In the genomic region with DNA sequence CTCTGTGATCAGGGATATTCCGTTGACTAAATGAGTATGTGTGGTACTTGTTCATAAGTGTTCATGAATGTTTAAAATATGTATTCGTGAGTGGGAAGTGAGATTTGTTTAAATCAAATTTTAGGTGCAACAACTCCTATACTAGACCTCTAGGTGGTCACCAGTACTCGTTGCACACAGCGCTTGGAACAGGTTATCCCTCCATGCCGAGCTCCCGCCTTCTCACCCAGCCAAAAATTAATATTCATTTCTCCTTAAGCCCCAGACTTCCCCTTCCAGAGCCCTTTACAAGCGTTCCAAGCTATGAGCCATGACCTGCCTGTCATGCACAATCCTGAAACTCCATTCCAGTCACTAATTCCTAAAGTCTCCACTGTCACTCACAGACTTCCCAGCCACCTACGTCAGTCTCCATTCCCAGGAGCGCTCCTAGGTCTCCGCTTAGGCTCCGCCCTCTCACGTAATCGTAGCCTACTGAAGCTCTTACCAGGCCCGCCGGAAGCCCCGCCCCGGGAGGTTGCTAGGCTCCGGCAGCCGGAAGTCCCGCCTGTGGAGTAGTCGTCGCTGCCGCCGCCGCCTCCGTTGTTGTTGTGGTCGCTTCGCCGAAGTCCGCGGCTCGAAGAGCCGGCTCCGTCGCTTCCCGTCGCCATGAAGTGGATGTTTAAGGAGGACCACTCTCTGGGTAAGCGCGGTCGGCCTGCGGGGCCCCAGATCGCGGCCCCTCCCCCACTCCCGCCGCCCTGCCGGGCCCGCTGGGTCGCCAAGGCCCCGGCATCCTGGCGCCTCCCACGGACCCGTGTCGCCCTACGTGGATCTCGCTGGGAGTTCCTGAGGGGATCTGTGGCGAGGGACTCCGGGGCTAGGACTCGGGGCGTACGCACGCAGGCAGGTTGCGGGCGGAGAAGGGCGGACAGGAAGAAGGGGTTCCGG, we compare ENCODE assay signal across 8 mouse cellular contexts. TPM values are rescaled to one million over a fixed set of nuclear protein-coding genes. Genes with fewer than 3 reads are reported as not detected.
A peak's percentile ranks its signal among the peaks of the same experiment; 100 is the strongest.
DNase-seq lines count a peak whose midpoint lies in the region; ATAC-seq and TF ChIP-seq lines count a peak whose summit lies in the region.

Gene Gabarapl2 (plus strand): TSS at position 533 of the 930 bp plus-strand sequence.

- TF ChIP-seq POLR2A in CH12.LX (IDR thresholded peaks at IDR 0.05; ENCODE audit: low read depth, low read length), result peak; percentile 59

- in situ Hi-C loops in CH12.LX (cut with MboI; ENCODE audit: low pct_ligation_motif_present, low pct_unique_long_range_greater_than_20kb, low sequenced_read_pairs), result no loop called here

- peak within 1 kb of the TSS; percentile 92 to 98 (median 98) for H3K4me3 ChIP-seq in CH12.LX (replicated peaks in 1 of 3; ENCODE audit: low read depth in 2 of 3, low read length in 2 of 3, poor library complexity in 1 of 3)
- H3K4me3 ChIP-seq in forebrain, embryonic 11.5 days (ENCODE audit: low read depth, low read length), result peak within 1 kb of the TSS; percentile 99
- peak within 1 kb of the TSS; percentile 99 for H3K4me3 ChIP-seq in heart, embryonic 16.5 days (ENCODE audit: low read length)
- peak within 1 kb of the TSS; percentile 97 for H3K4me3 ChIP-seq in liver, embryonic 15.5 days (replicated peaks)
- H3K4me3 ChIP-seq in neural tube, embryonic 12.5 days, result peak within 1 kb of the TSS; percentile 99

- TF ChIP-seq CTCF in CH12.LX (conservative IDR thresholded peaks at IDR 0.05 in 1 of 2, IDR thresholded peaks at IDR 0.05 in 1 of 2; ENCODE audit: low read depth in 2 of 2, low read length in 2 of 2), result no peak

- TF ChIP-seq RAD21 in CH12.LX (IDR thresholded peaks at IDR 0.05; ENCODE audit: low read depth, low read length), result no peak

- dilution Hi-C loops in CH12.LX (cut with MboI; ENCODE audit: extremely low pct_ligation_motif_present, extremely low pct_unique_long_range_greater_than_20kb, low sequenced_read_pairs), result no loop called here

- H3K4me1 ChIP-seq in CH12.LX (ENCODE audit: control insufficient read depth in 1 of 2, insufficient read depth in 2 of 2), result peaks cover 0 to 36% of the 10 kb centered on the region in 2 experiments; a peak in 2 of 4 replicates
- H3K4me1 ChIP-seq in forebrain, embryonic 11.5 days (replicated peaks; ENCODE audit: control insufficient read depth, insufficient read depth, low read length), result peaks cover 8% of the 10 kb centered on the region; the same call in 1 of the 2 replicates
- peaks cover 14% of the 10 kb centered on the region for H3K4me1 ChIP-seq in heart, embryonic 16.5 days (ENCODE audit: control insufficient read depth, insufficient read depth, low read length)
- peaks cover 31% of the 10 kb centered on the region for H3K4me1 ChIP-seq in liver, embryonic 15.5 days (replicated peaks)
- H3K4me1 ChIP-seq in neural tube, embryonic 12.5 days, result peaks cover 17% of the 10 kb centered on the region

- H3K36me3 ChIP-seq in CH12.LX (replicated peaks in 1 of 2; ENCODE audit: control insufficient read depth in 1 of 2, insufficient read depth in 1 of 2, low read length in 1 of 2), result peaks cover 16 to 28% of the 10 kb centered on the region in 2 experiments
- H3K36me3 ChIP-seq in forebrain, embryonic 11.5 days (ENCODE audit: control insufficient read depth, insufficient read depth, low read length), result peaks cover 4% of the 10 kb centered on the region; the same call in 1 of the 2 replicates
- H3K36me3 ChIP-seq in heart, embryonic 16.5 days (ENCODE audit: control insufficient read depth, insufficient read depth), result peaks cover 12% of the 10 kb centered on the region
- H3K36me3 ChIP-seq in liver, embryonic 15.5 days (replicated peaks), result peaks cover 32% of the 10 kb centered on the region
- H3K36me3 ChIP-seq in neural tube, embryonic 12.5 days, result peaks cover 30% of the 10 kb centered on the region

- H3K27ac ChIP-seq in CH12.LX (ENCODE audit: insufficient read depth, low read depth), result peak within 1 kb of the TSS; percentile 5; the same call in 1 of the 2 replicates
- 0 out of 2 replicates have a peak within 1 kb of the TSS, but pooled peaks have one; percentile 18 for H3K27ac ChIP-seq in forebrain, embryonic 11.5 days (ENCODE audit: low read depth, low read length)
- peak within 1 kb of the TSS; percentile 89 for H3K27ac ChIP-seq in heart, embryonic 16.5 days (ENCODE audit: low read length)
- H3K27ac ChIP-seq in liver, embryonic 15.5 days (replicated peaks), result peak within 1 kb of the TSS; percentile 93
- H3K27ac ChIP-seq in neural tube, embryonic 12.5 days, result 0 out of 2 replicates have a peak within 1 kb of the TSS, but pooled peaks have one; percentile 37

- H3K27me3 ChIP-seq in CH12.LX (replicated peaks), result no peaks in the 10 kb centered on the region
- H3K27me3 ChIP-seq in forebrain, embryonic 11.5 days (ENCODE audit: control insufficient read depth, insufficient read depth, low read length), result no peaks in the 10 kb centered on the region
- no peaks in the 10 kb centered on the region for H3K27me3 ChIP-seq in heart, embryonic 16.5 days (ENCODE audit: control insufficient read depth, insufficient read depth, low read length)
- no peaks in the 10 kb centered on the region for H3K27me3 ChIP-seq in liver, embryonic 15.5 days
- H3K27me3 ChIP-seq in neural tube, embryonic 12.5 days (replicated peaks), result no peaks in the 10 kb centered on the region

- H3K4me2 ChIP-seq in CH12.LX (ENCODE audit: insufficient read depth, low read depth, poor library complexity, severe bottlenecking), result peak within 1 kb of the TSS; percentile 90
- H3K4me2 ChIP-seq in forebrain, embryonic 11.5 days (ENCODE audit: low read depth, low read length, severe bottlenecking), result peak within 1 kb of the TSS; percentile 78
- H3K4me2 ChIP-seq in heart, embryonic 16.5 days (ENCODE audit: low read depth, low read length), result peak within 1 kb of the TSS; percentile 96
- H3K4me2 ChIP-seq in liver, embryonic 15.5 days, result peak within 1 kb of the TSS; percentile 93
- peak within 1 kb of the TSS; percentile 94 for H3K4me2 ChIP-seq in neural tube, embryonic 12.5 days (replicated peaks)

- TF ChIP-seq EP300 in CH12.LX (IDR thresholded peaks at IDR 0.05; ENCODE audit: low read length), result no peak

- DNase-seq in CH12.LX (ENCODE audit: extremely low read depth), result peak; percentile 96
- DNase-seq in c-Kit-positive CD71-positive TER-119-negative erythroid progenitor cells, embryonic 14.5 days (ENCODE audit: low read depth), result peak; percentile 92
- peak; percentile 97 for DNase-seq in forebrain, embryonic 11.5 days (ENCODE audit: low spot score)
- DNase-seq in kidney, postnatal 36 days, result peak; percentile 99 to 100
- peak; percentile 97 for DNase-seq in telencephalon, adult 2 months (ENCODE audit: low read depth, low spot score)

- under 1% methylated on average over 65 of the region's 65 CpGs for WGBS in forebrain, embryonic 11.5 days
- under 1% methylated on average over 63 of the region's 65 CpGs for WGBS in heart, embryonic 16.5 days
- under 1% methylated on average over 65 of the region's 65 CpGs for WGBS in liver, embryonic 15.5 days (ENCODE audit: insufficient replicate concordance)
- WGBS in neural tube, embryonic 12.5 days, result under 1% methylated on average over 65 of the region's 65 CpGs

- H3K79me2 ChIP-seq in CH12.LX (replicated peaks; ENCODE audit: control insufficient read depth, extremely low read depth, insufficient read depth, poor library complexity, severe bottlenecking), result peaks cover 10% of the 10 kb centered on the region; the same call in 1 of the 2 replicates

- H3K9ac ChIP-seq in CH12.LX (ENCODE audit: insufficient read depth, low read depth), result peak within 1 kb of the TSS; percentile 89
- H3K9ac ChIP-seq in forebrain, embryonic 11.5 days (ENCODE audit: low read length), result peak within 1 kb of the TSS; percentile 87
- peak within 1 kb of the TSS; percentile 93 for H3K9ac ChIP-seq in heart, embryonic 16.5 days (ENCODE audit: low read length)
- H3K9ac ChIP-seq in liver, embryonic 15.5 days, result peak within 1 kb of the TSS; percentile 93
- H3K9ac ChIP-seq in neural tube, embryonic 12.5 days, result peak within 1 kb of the TSS; percentile 89

- H3K9me3 ChIP-seq in CH12.LX (replicated peaks; ENCODE audit: low read length), result no peaks in the 10 kb centered on the region
- no peaks in the 10 kb centered on the region for H3K9me3 ChIP-seq in forebrain, embryonic 11.5 days (ENCODE audit: control insufficient read depth, low read length)
- no peaks in the 10 kb centered on the region for H3K9me3 ChIP-seq in heart, embryonic 16.5 days (replicated peaks; ENCODE audit: control insufficient read depth, low read length)
- H3K9me3 ChIP-seq in liver, embryonic 15.5 days (replicated peaks), result no peaks in the 10 kb centered on the region
- H3K9me3 ChIP-seq in neural tube, embryonic 12.5 days, result no peaks in the 10 kb centered on the region

- peak; percentile 99 for ATAC-seq in forebrain, embryonic 11.5 days (replicated peaks; ENCODE audit: low FRiP score)
- peak; percentile 99 for ATAC-seq in heart, embryonic 16.5 days (replicated peaks; ENCODE audit: extremely low read depth, insufficient read depth, low FRiP score)
- peak; percentile 88 for ATAC-seq in liver, embryonic 15.5 days (ENCODE audit: insufficient read depth)
- ATAC-seq in neural tube, embryonic 12.5 days (ENCODE audit: low FRiP score, low read depth), result peak; percentile 98

TF ChIP-seq in CH12.LX, 34 proteins besides CTCF, POLR2A, EP300 and RAD21 (continues in another document):
- TF ChIP-seq TBP (conservative IDR thresholded peaks at IDR 0.05; ENCODE audit: low read depth, low read length) (no peak), MAX (IDR thresholded peaks at IDR 0.05; ENCODE audit: low read length) (no peak), NRF1 (IDR thresholded peaks at IDR 0.05; ENCODE audit: low read depth, low read length) (no peak), JUN (IDR thresholded peaks at IDR 0.05; ENCODE audit: insufficient read depth, low read depth, low read length) (no peak), MAFK (IDR thresholded peaks at IDR 0.05; ENCODE audit: insufficient replicate concordance, low read length) (no peak), ETS1 (conservative IDR thresholded peaks at IDR 0.05; ENCODE audit: low read depth, low read length) (0 out of 2 replicates have a peak, but pooled peaks have one; percentile 12), MXI1 (IDR thresholded peaks at IDR 0.05; ENCODE audit: low read depth, low read length) (0 out of 2 replicates have a peak, but pooled peaks have one; percentile 14), NELFE (IDR thresholded peaks at IDR 0.05; ENCODE audit: low read depth, low read length) (peak; percentile 36; the same call in 1 of the 2 replicates), POLR2AphosphoS2 (IDR thresholded peaks at IDR 0.05; ENCODE audit: low read depth, low read length) (no peak), HCFC1 (IDR thresholded peaks at IDR 0.05; ENCODE audit: low read depth, low read length) (peak; percentile 74)

RNA-seq across cellular contexts. Expression of gene Gabarapl2, which starts in this region (rescaled TPM):
- total RNA-seq in CH12.LX (2012; rRNA removed), result 29.8 and 30.6 TPM in 2 replicates
- 49.4 and 61.0 TPM in 2 replicates for total RNA-seq in CH12.LX (2014; rRNA removed)
- polyA plus RNA-seq in CH12.LX (2012; ENCODE audit: insufficient read length, low read depth), result 39.3 and 42.1 TPM in 2 replicates
- polyA plus RNA-seq in forebrain, embryonic 11.5 days (2014; fragmentation: Nextera tagmentation; extraction: Ambion mirVana), result 272 and 278 TPM in 2 replicates
- 198 and 211 TPM in 2 replicates for polyA plus RNA-seq in heart, embryonic 16.5 days (2015; fragmentation: Nextera tagmentation; extraction: Ambion mirVana)
- polyA plus RNA-seq in liver, embryonic 15.5 days (2015; fragmentation: Nextera tagmentation; extraction: Ambion mirVana), result 182 and 198 TPM in 2 replicates
- 377 and 381 TPM in 2 replicates for polyA plus RNA-seq in neural tube, embryonic 12.5 days (2016; fragmentation: Nextera tagmentation; extraction: Ambion mirVana)

Comparison
In these comparisons a context has a peak if more than half of its experiments do, and no peak if none do; other contexts are left out.
1. Peak in every context shown above with its lines: DNase-seq, ATAC-seq, H3K4me3 ChIP-seq and H3K27ac ChIP-seq.
2. H3K27ac ChIP-seq: peak in every context shown above with its lines; median percentile 93 in liver, embryonic 15.5 days; 89 in heart, embryonic 16.5 days; 37 in neural tube, embryonic 12.5 days; 18 in forebrain, embryonic 11.5 days; 5 in CH12.LX.